Mouse (Mus musculus) cerebellum, adult 2 months (tissue): ENCODE results near the gene Cyb561d2. TPM values are rescaled to one million over a fixed set of nuclear protein-coding genes. Genes with fewer than 3 reads are reported as not detected.
A peak's percentile ranks its signal among the peaks of the same experiment; 100 is the strongest.

Source experiments
- DNase-seq, 2 experiments: peaks; one replicate each; pipeline ENCODE4 v3.0.0; 2021
- H3K27ac ChIP-seq: fragments of 200-500 bp; 2 replicates; pipeline ENCODE4 v1.5.1; 2012; ENCODE audit warnings: low read length, control low read depth, inconsistent platforms; ENCODE audit not compliant: insufficient read depth
- H3K27me3 ChIP-seq: fragments of 200-500 bp; 2 replicates; pipeline ENCODE4 v1.6.1; 2012; ENCODE audit warnings: inconsistent platforms, mild to moderate bottlenecking, low read length, moderate library complexity; ENCODE audit not compliant: control insufficient read depth, insufficient read depth
- H3K4me1 ChIP-seq: fragments of 200-500 bp; 2 replicates; pipeline ENCODE4 v1.6.1; 2011; ENCODE audit warnings: low read length; ENCODE audit not compliant: control insufficient read depth, insufficient read depth
- H3K4me3 ChIP-seq: fragments of 200-500 bp; replicated peaks from 2 replicates; pipeline ENCODE3; 2011; ENCODE audit warnings: mild to moderate bottlenecking, low read depth, low read length, control low read depth; ENCODE audit not compliant: insufficient read depth
- CTCF ChIP-seq: fragments of 200-500 bp; IDR thresholded peaks from 2 replicates; pipeline ENCODE4 v1.5.1; 2011; ENCODE audit warnings: low read depth, mild to moderate bottlenecking, control low read depth, low read length, moderate library complexity, borderline replicate concordance; ENCODE audit not compliant: insufficient read depth
- POLR2A ChIP-seq: fragments of 200-500 bp; IDR thresholded peaks from 2 replicates; pipeline ENCODE4 v1.6.1; 2011; ENCODE audit warnings: low read length, control low read depth, borderline replicate concordance; ENCODE audit not compliant: insufficient read depth
- WGBS: fragments of 180-500 bp; shearing (Covaris S2); methylation state at CpG from one replicate; pipeline ENCODE4 v1.1.7; 2018; 5-methylcytosine and 5-hydroxymethylcytosine counted together
- polyA plus RNA-seq: library from polyadenylated mRNA; depleted of rRNA; stranded (reverse); fragments of >200 nt; gene quantifications from 2 replicates; pipeline ENCODE4 v1.2.3, GENCODE M21; 2012

Gene Cyb561d2
- polyA plus RNA-seq, 1 experiment: 21.2 TPM

GRCm38 (mm10) chr9:107544196-107544700, 2.3 kb upstream of the Cyb561d2 start:
- H3K27ac ChIP-seq: no peak overlapping the region
- WGBS: 94% methylated on average over 17 of the region's 17 CpGs
- no peak overlapping the region for H3K4me3 ChIP-seq
- no peaks in the 10 kb centered on the region for H3K27me3 ChIP-seq
- TF ChIP-seq POLR2A: no peak
- TF ChIP-seq CTCF: no peak
- H3K4me1 ChIP-seq: no peaks in the 10 kb centered on the region; the same call in none of the 2 replicates
- no peak for DNase-seq

DNA sequence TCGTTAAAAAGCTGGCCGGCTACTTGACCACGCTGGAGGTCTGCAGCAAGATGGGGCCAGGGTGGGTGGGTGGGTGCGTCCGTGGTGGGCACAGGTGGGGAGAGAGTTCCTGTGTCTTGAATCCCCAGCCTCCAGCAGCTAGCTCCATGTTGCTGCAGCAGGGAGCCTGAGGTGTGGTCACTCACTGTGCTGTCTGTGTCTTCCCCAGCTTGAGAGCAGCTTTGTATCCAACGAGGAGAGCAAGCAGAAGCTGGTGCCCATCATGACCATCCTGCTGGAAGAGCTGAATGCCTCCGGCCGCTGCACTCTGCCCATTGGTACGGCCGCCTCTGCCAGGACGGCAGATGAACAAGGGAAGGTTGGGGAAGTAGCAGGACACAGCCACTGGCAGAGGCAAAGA, 1.3 kb upstream of the Cyb561d2 start:
- Histone ChIP-seq H3K27ac (no peak overlapping the region), H3K4me1 (no peaks in the 10 kb centered on the region; the same call in none of the 2 replicates), H3K27me3 (no peaks in the 10 kb centered on the region), H3K4me3 (no peak overlapping the region)
- no peak for DNase-seq
- WGBS: 87% methylated on average over 11 of the region's 11 CpGs
- TF ChIP-seq POLR2A: no peak
- TF ChIP-seq CTCF: no peak

DNA sequence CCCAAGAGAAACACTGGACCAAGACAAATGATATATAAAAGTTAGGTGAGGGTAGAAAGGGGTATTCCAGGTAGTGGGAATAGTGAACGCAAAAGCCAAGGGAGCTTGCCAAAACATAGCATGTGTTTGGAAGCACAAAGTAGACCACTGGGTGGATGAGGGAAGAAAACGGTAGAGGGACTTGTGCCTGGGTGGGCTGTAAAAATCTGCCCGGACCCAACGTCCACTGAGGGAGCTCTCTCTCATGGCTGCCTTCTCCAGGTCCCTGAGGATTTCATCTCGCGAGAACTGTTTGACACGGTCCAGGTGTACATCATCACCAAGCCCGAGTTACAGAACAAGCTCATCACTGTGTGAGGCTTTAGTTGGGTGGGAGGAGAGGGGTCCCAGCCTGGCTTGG, 728 bp upstream of the Cyb561d2 start:
- H3K27me3 ChIP-seq: no peaks in the 10 kb centered on the region
- H3K27ac ChIP-seq: no peak overlapping the region
- H3K4me3 ChIP-seq: peak overlapping the region; percentile 83
- 33% methylated on average over 8 of the region's 8 CpGs for WGBS
- TF ChIP-seq CTCF (no peak), POLR2A (no peak)
- H3K4me1 ChIP-seq: peaks cover 4% of the 10 kb centered on the region
- DNase-seq: no peak

DNA sequence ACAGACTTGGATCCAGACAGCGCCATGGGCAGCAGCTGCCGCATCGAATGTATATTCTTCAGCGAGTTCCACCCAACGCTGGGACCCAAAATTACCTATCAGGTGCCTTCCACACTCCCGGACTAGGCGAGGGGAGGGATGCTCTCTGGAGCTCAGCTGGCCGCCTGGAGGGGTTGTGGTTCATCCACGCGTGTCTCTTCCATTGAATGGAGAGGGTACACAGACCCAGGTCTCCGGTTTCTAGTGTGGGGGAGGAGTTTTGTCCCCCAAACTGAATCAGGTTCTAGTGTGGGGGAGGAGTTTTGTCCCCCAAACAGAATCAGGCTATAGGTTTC, 326 bp upstream of the Cyb561d2 start:
- no peak for TF ChIP-seq CTCF
- no peak for TF ChIP-seq POLR2A
- Histone ChIP-seq H3K27ac (peak overlapping the region; percentile 9; the same call in 1 of the 2 replicates), H3K27me3 (no peaks in the 10 kb centered on the region), H3K4me3 (peak overlapping the region; percentile 83), H3K4me1 (peaks cover 8% of the 10 kb centered on the region)
- no peak for DNase-seq
- 2% methylated on average over 11 of the region's 11 CpGs for WGBS

DNA sequence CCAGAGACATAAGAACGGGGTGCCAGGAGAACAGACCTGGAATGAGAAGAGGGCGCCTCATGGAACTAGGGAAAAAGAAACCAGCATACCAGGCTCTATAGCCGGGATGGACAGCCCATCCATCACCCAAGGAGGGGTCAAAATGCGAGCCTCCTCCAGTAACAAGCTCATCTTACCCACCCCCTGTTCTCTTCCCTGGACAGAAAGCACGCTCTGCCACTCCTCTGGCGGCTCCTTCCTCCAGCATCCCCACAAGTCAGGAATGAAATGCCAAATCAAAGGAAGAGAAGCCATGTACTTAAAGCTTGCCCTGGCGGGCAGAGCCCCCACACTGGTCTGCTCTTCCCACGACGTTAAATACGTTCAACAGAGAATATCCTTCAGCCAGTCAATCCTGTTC, 988 bp downstream of the Cyb561d2 start:
- no peak for DNase-seq
- Histone ChIP-seq H3K27ac (no peak overlapping the region), H3K27me3 (no peaks in the 10 kb centered on the region), H3K4me3 (no peak overlapping the region), H3K4me1 (peaks cover 13% of the 10 kb centered on the region)
- WGBS: 34% methylated on average over 10 of the region's 10 CpGs
- TF ChIP-seq CTCF: no peak
- TF ChIP-seq POLR2A: no peak

GRCm38 (mm10) chr9:107540420-107540819, 1.6 kb downstream of the Cyb561d2 start:
- H3K27ac ChIP-seq: no peak overlapping the region
- TF ChIP-seq CTCF (no peak), POLR2A (no peak)
- H3K27me3 ChIP-seq: no peaks in the 10 kb centered on the region
- peaks cover 16% of the 10 kb centered on the region for H3K4me1 ChIP-seq
- WGBS: 62% methylated on average over 4 of the region's 4 CpGs
- DNase-seq: no peak
- H3K4me3 ChIP-seq: no peak overlapping the region

DNA sequence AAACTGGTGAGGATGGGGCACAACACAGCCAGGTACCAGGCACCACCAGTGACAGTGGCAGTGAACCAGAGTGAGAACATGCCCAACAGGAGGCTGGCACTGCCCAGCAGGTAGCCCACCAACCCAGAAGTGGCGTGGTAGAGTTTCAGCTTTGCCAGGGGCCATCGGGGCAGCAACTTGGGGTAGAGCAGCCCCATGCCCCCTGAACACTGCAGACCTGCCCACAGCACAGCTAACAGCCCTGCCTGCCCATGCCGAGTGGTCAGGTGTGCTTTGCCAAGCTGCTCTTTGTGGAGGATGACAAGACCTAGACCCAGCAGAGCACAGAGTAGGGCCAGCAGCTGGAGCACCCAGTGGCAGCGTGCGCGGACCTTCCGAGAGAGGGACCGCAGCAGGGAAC, 2.1 kb downstream of the Cyb561d2 start:
- WGBS: 88% methylated on average over 8 of the region's 8 CpGs
- no peak for DNase-seq
- no peak overlapping the region for H3K27ac ChIP-seq
- peaks cover 16% of the 10 kb centered on the region for H3K4me1 ChIP-seq
- TF ChIP-seq CTCF (no peak), POLR2A (no peak)
- no peaks in the 10 kb centered on the region for H3K27me3 ChIP-seq
- no peak overlapping the region for H3K4me3 ChIP-seq

DNA sequence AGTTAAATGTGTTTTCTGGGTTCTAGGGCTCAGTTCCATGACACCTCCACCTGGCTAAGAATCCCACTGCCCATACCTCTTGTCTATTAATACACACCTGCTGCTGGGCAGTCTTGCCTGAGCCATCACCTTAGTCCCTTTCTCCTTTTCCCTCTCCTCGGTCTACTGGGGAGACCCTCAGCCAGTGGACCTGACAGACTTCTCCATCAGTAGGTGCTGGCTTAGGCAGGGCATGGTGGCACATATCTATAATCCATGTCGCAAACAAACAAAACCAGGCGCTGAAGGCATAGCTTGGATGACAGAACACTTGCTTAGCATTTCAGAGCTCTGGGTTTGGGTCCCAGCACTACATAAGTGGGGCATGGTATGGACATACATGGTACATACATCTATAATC, 3.3 kb downstream of the Cyb561d2 start:
- 55% methylated on average over 3 of the region's 3 CpGs for WGBS
- no peak for TF ChIP-seq POLR2A
- DNase-seq: no peak
- no peak overlapping the region for H3K4me3 ChIP-seq
- H3K4me1 ChIP-seq: peaks cover 16% of the 10 kb centered on the region
- H3K27ac ChIP-seq: no peak overlapping the region
- H3K27me3 ChIP-seq: no peaks in the 10 kb centered on the region

DNA sequence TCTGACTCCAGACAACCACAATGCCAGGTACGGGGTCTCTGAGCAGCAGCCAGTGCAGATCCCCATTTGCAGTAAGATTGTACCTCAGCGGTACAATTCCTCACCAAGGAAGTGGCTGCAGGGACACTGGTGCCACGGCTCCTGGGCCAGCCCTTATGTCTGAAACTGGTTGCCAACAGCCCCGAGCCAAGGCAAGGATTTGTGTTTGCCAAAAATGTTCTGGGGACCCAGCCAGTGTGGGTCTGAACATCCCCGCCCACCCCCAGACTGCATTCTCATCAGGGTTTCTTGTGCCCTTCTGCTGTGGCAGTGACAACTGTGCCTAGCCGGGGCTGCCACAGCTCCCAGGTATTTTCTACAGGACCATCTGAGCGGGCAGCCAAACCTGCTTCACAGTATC, 3.8 kb downstream of the Cyb561d2 start:
- TF ChIP-seq CTCF: no peak
- TF ChIP-seq POLR2A: no peak
- Histone ChIP-seq H3K27ac (no peak overlapping the region), H3K4me3 (no peak overlapping the region), H3K4me1 (peaks cover 16% of the 10 kb centered on the region; the same call in 1 of the 2 replicates), H3K27me3 (no peaks in the 10 kb centered on the region)
- DNase-seq: peak in 1 of 2 experiments; percentile 44
- 7% methylated on average over 7 of the region's 7 CpGs for WGBS
